Mouse (Mus musculus): ENCODE data around the gene Rarb. TPM values are rescaled to one million over a fixed set of nuclear protein-coding genes. Genes with fewer than 3 reads are reported as not detected.

The Rarb gene
- total and polyA plus RNA-seq, 3 experiments: 0.11 TPM; not detected in 2

DNA sequence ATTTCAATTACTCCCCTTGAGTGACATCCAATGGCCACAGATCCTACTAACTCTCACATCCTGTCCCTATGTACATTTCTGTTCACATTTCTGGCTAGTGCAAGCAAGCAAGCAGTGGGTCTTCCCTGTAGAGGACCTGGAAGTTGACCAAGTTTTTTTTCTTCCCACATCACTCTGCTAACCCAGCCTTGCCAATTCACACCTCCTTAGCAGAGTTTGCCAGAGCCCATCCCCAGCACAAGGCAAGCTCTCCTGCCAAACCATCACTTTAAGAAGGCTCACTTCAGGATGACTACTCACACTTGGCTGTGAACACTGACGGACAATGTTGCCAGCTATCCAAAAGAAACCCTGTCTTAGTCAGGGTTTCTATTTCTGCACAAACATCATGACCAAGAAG is 80.4 kb downstream of the Rarb start:
- no peaks in the 10 kb centered on the region for H3K9me3 ChIP-seq (replicated peaks)
- H3K27me3 ChIP-seq (ENCODE audit: insufficient read depth, low read length): no peaks in the 10 kb centered on the region
- no peaks in the 10 kb centered on the region for H3K4me1 ChIP-seq (ENCODE audit: insufficient read depth, low read depth, low read length)
- TF ChIP-seq GATA2 (IDR thresholded peaks at IDR 0.05; ENCODE audit: borderline replicate concordance, low read depth, low read length) (no peak), POLR2AphosphoS5 (IDR thresholded peaks at IDR 0.05; ENCODE audit: insufficient replicate concordance, low read depth, low read length) (no peak), GATA1 (IDR thresholded peaks at IDR 0.05; ENCODE audit: borderline replicate concordance, low read length) (no peak), TAL1 (conservative IDR thresholded peaks at IDR 0.05; ENCODE audit: low read depth, low read length) (no peak), CTCF (IDR thresholded peaks at IDR 0.05; ENCODE audit: low read depth, low read length) (no peak)
- no peaks in the 10 kb centered on the region for H3K36me3 ChIP-seq (replicated peaks)
- ATAC-seq (ENCODE audit: extremely low read depth, insufficient number of reproducible peaks, low FRiP score, poor library complexity, severe bottlenecking): no peak
- DNase-seq (ENCODE audit: low spot score): no peak
- H3K4me3 ChIP-seq (ENCODE audit: low read depth, low read length): no peak overlapping the region

DNA sequence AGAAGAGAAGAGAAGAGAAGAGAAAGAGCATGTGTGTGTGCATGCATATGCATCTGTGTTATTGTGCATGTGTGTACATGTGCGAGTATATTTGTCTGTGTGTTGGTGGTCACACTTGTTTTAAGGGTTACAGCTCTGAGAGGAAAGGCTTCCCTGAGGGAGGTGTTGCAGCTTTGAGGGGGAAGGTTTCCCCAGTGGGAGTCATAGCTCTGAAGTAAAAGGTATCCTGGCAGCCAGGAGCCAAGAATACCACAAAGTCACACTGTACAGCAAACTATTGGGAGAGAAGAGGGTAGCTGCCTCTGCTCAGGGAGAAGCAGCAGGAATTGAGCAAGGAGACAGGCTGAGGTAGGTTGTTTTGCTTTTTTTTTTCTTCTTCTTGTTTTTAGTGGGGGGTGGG is 81.2 kb downstream of the Rarb start:
- no peak for TF ChIP-seq GATA2 (IDR thresholded peaks at IDR 0.05; ENCODE audit: borderline replicate concordance, low read depth, low read length)
- TF ChIP-seq POLR2AphosphoS5 (IDR thresholded peaks at IDR 0.05; ENCODE audit: insufficient replicate concordance, low read depth, low read length): no peak
- TF ChIP-seq TAL1 (conservative IDR thresholded peaks at IDR 0.05; ENCODE audit: low read depth, low read length): no peak
- TF ChIP-seq GATA1 (IDR thresholded peaks at IDR 0.05; ENCODE audit: borderline replicate concordance, low read length): no peak
- no peak for TF ChIP-seq CTCF (IDR thresholded peaks at IDR 0.05; ENCODE audit: low read depth, low read length)
- Histone ChIP-seq H3K4me3 (ENCODE audit: low read depth, low read length) (no peak overlapping the region), H3K27me3 (ENCODE audit: insufficient read depth, low read length) (no peaks in the 10 kb centered on the region), H3K4me1 (ENCODE audit: insufficient read depth, low read depth, low read length) (no peaks in the 10 kb centered on the region), H3K9me3 (replicated peaks) (no peaks in the 10 kb centered on the region), H3K36me3 (replicated peaks) (no peaks in the 10 kb centered on the region)
- DNase-seq (ENCODE audit: low spot score): no peak
- no peak for ATAC-seq (ENCODE audit: extremely low read depth, insufficient number of reproducible peaks, low FRiP score, poor library complexity, severe bottlenecking)

- no peak for TF ChIP-seq POLR2AphosphoS5 (IDR thresholded peaks at IDR 0.05; ENCODE audit: insufficient replicate concordance, low read depth, low read length)
- Histone ChIP-seq H3K9me3 (replicated peaks) (no peaks in the 10 kb centered on the region), H3K36me3 (replicated peaks) (no peaks in the 10 kb centered on the region), H3K4me3 (ENCODE audit: low read depth, low read length) (no peak overlapping the region), H3K4me1 (ENCODE audit: insufficient read depth, low read depth, low read length) (no peaks in the 10 kb centered on the region), H3K27me3 (ENCODE audit: insufficient read depth, low read length) (no peaks in the 10 kb centered on the region)
- no peak for ATAC-seq (ENCODE audit: extremely low read depth, insufficient number of reproducible peaks, low FRiP score, poor library complexity, severe bottlenecking)
- DNase-seq (ENCODE audit: low spot score): no peak
Measured at GRCm38 (mm10) chr14:16735331-16736012, 83.5 kb downstream of the Rarb start.

DNA sequence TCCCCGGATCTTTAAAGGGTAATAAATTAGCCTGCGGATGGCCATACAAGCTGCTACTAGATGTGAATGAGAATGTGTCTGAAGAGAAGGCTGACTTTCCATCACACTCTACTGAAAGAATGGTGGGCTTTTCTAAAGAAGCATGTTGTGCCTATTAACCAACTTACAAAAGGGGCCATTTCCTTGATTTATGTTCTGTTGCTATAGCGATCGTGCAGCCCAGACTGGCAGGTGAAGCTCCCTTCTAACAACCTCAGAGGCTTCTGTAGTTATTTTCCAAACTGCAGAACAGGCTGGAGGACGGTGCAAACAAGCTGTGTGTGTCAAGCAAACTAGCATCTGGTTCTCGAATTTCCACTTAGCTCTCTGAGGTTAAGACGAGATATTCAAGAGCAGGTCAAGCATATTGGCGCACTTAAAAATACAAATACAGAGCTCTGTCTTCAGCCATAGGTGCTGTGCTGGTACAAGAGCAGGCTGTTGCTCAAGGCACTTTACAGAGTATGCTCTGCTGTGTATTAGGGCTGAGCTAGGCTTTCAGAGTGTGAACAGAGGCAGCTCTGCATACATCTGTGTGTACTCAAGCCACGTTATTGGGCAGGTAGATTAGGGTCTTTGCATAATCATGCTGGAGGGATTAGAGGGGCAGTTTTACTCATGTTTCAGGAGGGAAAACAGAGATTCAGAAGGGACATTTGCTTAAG is 85.2 kb downstream of the Rarb start:
- Histone ChIP-seq H3K4me3 (ENCODE audit: low read depth, low read length) (no peak overlapping the region), H3K4me1 (ENCODE audit: insufficient read depth, low read depth, low read length) (no peaks in the 10 kb centered on the region), H3K27me3 (ENCODE audit: insufficient read depth, low read length) (no peaks in the 10 kb centered on the region), H3K36me3 (replicated peaks) (no peaks in the 10 kb centered on the region), H3K9me3 (replicated peaks) (no peaks in the 10 kb centered on the region)
- TF ChIP-seq CTCF (IDR thresholded peaks at IDR 0.05; ENCODE audit: low read depth, low read length) (no peak), TAL1 (conservative IDR thresholded peaks at IDR 0.05; ENCODE audit: low read depth, low read length) (no peak), POLR2AphosphoS5 (IDR thresholded peaks at IDR 0.05; ENCODE audit: insufficient replicate concordance, low read depth, low read length) (no peak), GATA1 (IDR thresholded peaks at IDR 0.05; ENCODE audit: borderline replicate concordance, low read length) (no peak)
- DNase-seq (ENCODE audit: low spot score) (no peak), ATAC-seq (ENCODE audit: extremely low read depth, insufficient number of reproducible peaks, low FRiP score, poor library complexity, severe bottlenecking) (no peak)

GRCm38 (mm10) chr14:16732054-16732453 is 86.9 kb downstream of the Rarb start:
- Histone ChIP-seq H3K9me3 (replicated peaks) (no peaks in the 10 kb centered on the region), H3K27me3 (ENCODE audit: insufficient read depth, low read length) (no peaks in the 10 kb centered on the region), H3K36me3 (replicated peaks) (no peaks in the 10 kb centered on the region), H3K4me3 (ENCODE audit: low read depth, low read length) (no peak overlapping the region), H3K4me1 (ENCODE audit: insufficient read depth, low read depth, low read length) (no peaks in the 10 kb centered on the region)
- ATAC-seq (ENCODE audit: extremely low read depth, insufficient number of reproducible peaks, low FRiP score, poor library complexity, severe bottlenecking) (no peak), DNase-seq (ENCODE audit: low spot score) (no peak)
- TF ChIP-seq TAL1 (conservative IDR thresholded peaks at IDR 0.05; ENCODE audit: low read depth, low read length): no peak
- TF ChIP-seq GATA2 (IDR thresholded peaks at IDR 0.05; ENCODE audit: borderline replicate concordance, low read depth, low read length): no peak
- no peak for TF ChIP-seq POLR2AphosphoS5 (IDR thresholded peaks at IDR 0.05; ENCODE audit: insufficient replicate concordance, low read depth, low read length)
- no peak for TF ChIP-seq CTCF (IDR thresholded peaks at IDR 0.05; ENCODE audit: low read depth, low read length)
- no peak for TF ChIP-seq GATA1 (IDR thresholded peaks at IDR 0.05; ENCODE audit: borderline replicate concordance, low read length)

- TF ChIP-seq GATA1 (IDR thresholded peaks at IDR 0.05; ENCODE audit: borderline replicate concordance, low read length): no peak
- no peak for TF ChIP-seq GATA2 (IDR thresholded peaks at IDR 0.05; ENCODE audit: borderline replicate concordance, low read depth, low read length)
- TF ChIP-seq CTCF (IDR thresholded peaks at IDR 0.05; ENCODE audit: low read depth, low read length): no peak
- no peak for TF ChIP-seq POLR2AphosphoS5 (IDR thresholded peaks at IDR 0.05; ENCODE audit: insufficient replicate concordance, low read depth, low read length)
- TF ChIP-seq TAL1 (conservative IDR thresholded peaks at IDR 0.05; ENCODE audit: low read depth, low read length): no peak
- H3K4me3 ChIP-seq (ENCODE audit: low read depth, low read length): no peak overlapping the region
- H3K36me3 ChIP-seq (replicated peaks): no peaks in the 10 kb centered on the region
- H3K4me1 ChIP-seq (ENCODE audit: insufficient read depth, low read depth, low read length): no peaks in the 10 kb centered on the region
- H3K9me3 ChIP-seq (replicated peaks): no peaks in the 10 kb centered on the region
- no peak for DNase-seq (ENCODE audit: low spot score)
- no peaks in the 10 kb centered on the region for H3K27me3 ChIP-seq (ENCODE audit: insufficient read depth, low read length)
- ATAC-seq (ENCODE audit: extremely low read depth, insufficient number of reproducible peaks, low FRiP score, poor library complexity, severe bottlenecking): no peak
Measured at GRCm38 (mm10) chr14:16728175-16728838, 90.6 kb downstream of the Rarb start.
